Mouse (Mus musculus) myocyte (in vitro differentiated cells): ENCODE data around the gene Dhrs2. TPM values are rescaled to one million over a fixed set of nuclear protein-coding genes. Genes with fewer than 3 reads are reported as not detected.

Experiments
- H3K27me3 ChIP-seq: one replicate; pipeline ENCODE4 v1.6.1; 2011; ENCODE audit not compliant: control insufficient read depth, insufficient read depth, insufficient read length
- H3K36me3 ChIP-seq: one replicate; pipeline ENCODE4 v1.6.1; 2011; ENCODE audit not compliant: control insufficient read depth, insufficient read depth
- H3K4me2 ChIP-seq: one replicate; pipeline ENCODE4 v1.6.1; 2011; ENCODE audit warnings: low read depth, control low read depth
- H3K4me3 ChIP-seq: one replicate; pipeline ENCODE4 v1.5.1; 2011; ENCODE audit warnings: mild to moderate bottlenecking, control low read depth, moderate library complexity
- H3K79me2 ChIP-seq: one replicate; pipeline ENCODE4 v1.6.1; 2011; ENCODE audit not compliant: control insufficient read depth, insufficient read depth
- H3ac ChIP-seq: one replicate; pipeline ENCODE4 v1.6.1; 2011; ENCODE audit not compliant: control insufficient read depth, insufficient read length
- CEBPB ChIP-seq: IDR thresholded peaks from 2 replicates; pipeline ENCODE4 v1.6.1; 2011; ENCODE audit warnings: mild to moderate bottlenecking, moderate library complexity; ENCODE audit not compliant: poor library complexity, insufficient read depth, severe bottlenecking
- E2F4 ChIP-seq: IDR thresholded peaks from one replicate; pipeline ENCODE4 v1.6.1; 2011; ENCODE audit warnings: mild to moderate bottlenecking, control low read depth, moderate library complexity; ENCODE audit not compliant: insufficient read depth
- MAX ChIP-seq: IDR thresholded peaks from one replicate; pipeline ENCODE4 v1.6.1; 2011; ENCODE audit warnings: low read depth, mild to moderate bottlenecking, control low read depth
- MYOD1 ChIP-seq, 3 experiments: IDR thresholded peaks; one replicate each; pipeline ENCODE4 v1.6.1; 2011; ENCODE audit warnings: control low read depth in 2 of 3, low read depth in 2 of 3, mild to moderate bottlenecking in 2 of 3, moderate library complexity in 1 of 3; ENCODE audit not compliant: insufficient read length in 2 of 3, control insufficient read depth in 1 of 3
- MYOG ChIP-seq, 3 experiments: IDR thresholded peaks; one replicate each; pipeline ENCODE4 v1.6.1; 2011; ENCODE audit warnings: control low read depth in 2 of 3, low read depth in 2 of 3, mild to moderate bottlenecking in 2 of 3; ENCODE audit not compliant: insufficient read length in 2 of 3, control insufficient read depth in 1 of 3, insufficient read depth in 1 of 3
- POLR2A ChIP-seq: IDR thresholded peaks from one replicate; pipeline ENCODE4 v1.6.1; 2011; ENCODE audit warnings: low read depth, mild to moderate bottlenecking, control low read depth, moderate library complexity; ENCODE audit not compliant: insufficient read length
- POLR2AphosphoS2 ChIP-seq: IDR thresholded peaks from one replicate; pipeline ENCODE4 v1.6.1; 2011; ENCODE audit warnings: low read depth, control low read depth; ENCODE audit not compliant: insufficient read length
- REST ChIP-seq: IDR thresholded peaks from one replicate; pipeline ENCODE4 v1.6.1; 2011; ENCODE audit warnings: mild to moderate bottlenecking, control low read depth, moderate library complexity; ENCODE audit not compliant: insufficient read depth, insufficient read length
- SRF ChIP-seq: IDR thresholded peaks from one replicate; pipeline ENCODE4 v1.6.1; 2011; ENCODE audit warnings: low read depth; ENCODE audit not compliant: control insufficient read depth, insufficient read length
- TCF12 ChIP-seq: IDR thresholded peaks from one replicate; pipeline ENCODE4 v1.6.1; 2011; ENCODE audit warnings: mild to moderate bottlenecking, control low read depth; ENCODE audit not compliant: poor library complexity, insufficient read depth, severe bottlenecking
- TCF3 ChIP-seq: IDR thresholded peaks from one replicate; pipeline ENCODE4 v1.6.1; 2011; ENCODE audit warnings: low read depth, control low read depth; ENCODE audit not compliant: insufficient read length
- USF1 ChIP-seq: IDR thresholded peaks from one replicate; pipeline ENCODE4 v1.6.1; 2011; ENCODE audit warnings: low read depth, mild to moderate bottlenecking, control low read depth, moderate library complexity
- polyA plus RNA-seq: library from polyadenylated mRNA; unstranded; fragments of >200 nt; fragmentation: generic; extraction: Trizol; gene quantifications from one replicate; pipeline ENCODE4 v1.2.1, GENCODE M21; 2012; ENCODE audit warnings: missing spikeins

Dhrs2 gene
- not detected for polyA plus RNA-seq

DNA sequence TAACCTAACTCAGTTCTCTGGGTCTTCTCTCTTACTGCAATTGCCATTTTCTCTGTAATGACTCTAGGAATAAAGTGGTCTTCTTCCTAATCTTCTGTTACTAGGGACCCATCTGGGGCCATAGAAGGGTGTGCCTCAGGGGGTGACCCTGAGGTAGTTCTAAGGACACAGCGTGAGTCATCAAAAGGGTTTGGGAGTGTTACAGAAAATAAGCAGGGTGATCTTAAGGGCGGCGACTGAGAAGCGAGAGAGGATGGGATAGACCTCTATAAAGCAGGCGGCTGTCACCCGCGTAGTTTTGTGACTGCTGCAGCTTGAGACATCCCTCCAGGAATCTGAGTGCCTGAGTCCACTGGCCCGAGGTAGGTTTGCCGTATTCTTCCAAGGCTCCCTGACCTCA lies at the start of gene Dhrs2:
Dhrs2 (plus strand) TSS at position 301 of the 400 bp plus-strand sequence.
- H3ac ChIP-seq = no peak within 1 kb of the TSS

DNA sequence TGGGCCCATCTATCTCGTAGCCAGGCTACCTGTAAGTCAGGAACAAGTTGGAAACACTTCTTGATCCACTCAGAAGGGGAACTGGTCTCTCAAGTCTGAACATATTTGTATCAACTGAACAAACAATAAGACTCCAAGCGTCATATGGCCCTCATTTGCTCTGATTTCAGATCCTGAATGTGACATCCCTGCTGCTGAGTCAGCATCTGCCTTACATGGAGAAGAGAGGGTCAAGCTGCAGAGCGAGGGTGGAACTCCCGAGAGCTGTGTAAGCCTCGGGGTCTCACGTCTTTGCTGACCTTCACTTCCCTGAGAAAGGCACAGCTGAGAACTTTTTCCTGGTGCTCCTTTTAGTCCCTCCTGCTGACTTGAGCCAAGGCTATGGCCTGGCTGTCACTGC lies 47.6 kb upstream of the Dhrs2 start:
- Histone ChIP-seq H3K4me3 (no peak overlapping the region), H3K36me3 (no peaks in the 10 kb centered on the region), H3K4me2 (no peak overlapping the region), H3K27me3 (peaks cover 52% of the 10 kb centered on the region), H3ac (no peak overlapping the region), H3K79me2 (no peaks in the 10 kb centered on the region)
- TF ChIP-seq POLR2A (no peak), MYOD1 (IDR thresholded peaks at IDR 0.05; ENCODE audit: control insufficient read depth in 1 of 3, insufficient read length in 2 of 3, low read depth in 2 of 3) (no peak), SRF (no peak), REST (no peak), TCF12 (no peak), E2F4 (no peak), POLR2AphosphoS2 (no peak), MYOG (IDR thresholded peaks at IDR 0.05; ENCODE audit: control insufficient read depth in 1 of 3, insufficient read depth in 1 of 3, insufficient read length in 2 of 3, low read depth in 2 of 3) (no peak), TCF3 (no peak), USF1 (no peak), MAX (no peak)

More for the DNA sequence above, at the start of gene Dhrs2:
- H3K79me2 ChIP-seq = no peaks in the 10 kb centered on the region
- TF ChIP-seq REST (no peak), TCF12 (no peak), TCF3 (no peak), MAX (no peak), POLR2A (no peak), POLR2AphosphoS2 (no peak), MYOG (IDR thresholded peaks at IDR 0.05; ENCODE audit: control insufficient read depth in 1 of 3, insufficient read depth in 1 of 3, insufficient read length in 2 of 3, low read depth in 2 of 3) (no peak), USF1 (no peak), CEBPB (no peak), MYOD1 (IDR thresholded peaks at IDR 0.05; ENCODE audit: control insufficient read depth in 1 of 3, insufficient read length in 2 of 3, low read depth in 2 of 3) (no peak), E2F4 (no peak), SRF (no peak)
- H3K4me2 ChIP-seq = no peak within 1 kb of the TSS
- H3K27me3 ChIP-seq = peaks cover 32% of the 10 kb centered on the region
- no peak within 1 kb of the TSS for H3K4me3 ChIP-seq
- no peaks in the 10 kb centered on the region for H3K36me3 ChIP-seq

DNA sequence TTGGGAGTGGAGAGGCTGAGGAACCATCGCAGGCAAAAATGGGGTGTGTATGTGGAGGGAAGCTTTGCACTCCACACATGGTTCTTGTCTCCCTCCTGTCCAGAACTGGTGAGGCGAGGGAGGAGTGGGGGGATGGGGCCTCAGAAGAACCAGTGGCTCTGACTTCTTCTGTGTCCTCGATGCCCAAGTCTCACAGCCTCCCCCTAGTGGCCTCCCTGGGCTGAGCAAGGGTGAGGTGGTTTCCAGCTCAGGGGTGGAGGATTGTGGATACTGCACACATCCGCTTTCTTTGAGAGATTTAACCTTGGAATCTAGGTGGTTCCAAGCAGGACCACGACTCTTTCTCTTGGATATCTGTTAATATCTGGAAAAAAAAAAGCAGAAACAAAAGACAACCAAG lies 44.5 kb upstream of the Dhrs2 start:
- Histone ChIP-seq H3K4me2 (no peak overlapping the region), H3K27me3 (peaks cover 43% of the 10 kb centered on the region), H3ac (no peak overlapping the region), H3K4me3 (no peak overlapping the region), H3K79me2 (no peaks in the 10 kb centered on the region), H3K36me3 (no peaks in the 10 kb centered on the region)
- TF ChIP-seq MAX (no peak), POLR2AphosphoS2 (no peak), USF1 (no peak), TCF12 (no peak), E2F4 (no peak), CEBPB (no peak)

DNA sequence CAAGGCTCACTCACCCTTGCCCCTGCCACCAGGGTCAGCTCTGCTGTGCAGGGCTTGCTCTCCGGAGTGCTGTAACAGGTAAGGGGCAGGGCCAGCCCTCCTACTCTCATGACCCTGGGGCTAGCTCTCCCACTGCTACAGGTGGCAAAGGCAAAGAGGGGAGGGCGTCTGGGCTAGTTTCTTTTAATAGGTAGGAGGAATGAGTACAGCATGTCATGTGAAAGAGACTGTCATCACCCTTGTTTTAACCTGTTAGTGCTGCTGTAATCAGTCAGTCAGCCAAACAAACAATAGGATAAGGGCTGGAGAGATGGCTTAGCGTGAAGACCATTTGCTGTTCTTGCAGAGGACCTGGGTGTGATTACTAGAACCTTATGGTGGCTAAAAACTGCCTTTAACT lies 40.9 kb upstream of the Dhrs2 start:
- no peaks in the 10 kb centered on the region for H3K36me3 ChIP-seq
- TF ChIP-seq MAX = no peak
- no peak for TF ChIP-seq E2F4
- no peak for TF ChIP-seq POLR2A
- TF ChIP-seq MYOD1 (IDR thresholded peaks at IDR 0.05; ENCODE audit: control insufficient read depth in 1 of 3, insufficient read length in 2 of 3, low read depth in 2 of 3) = no peak
- no peak for TF ChIP-seq MYOG (IDR thresholded peaks at IDR 0.05; ENCODE audit: control insufficient read depth in 1 of 3, insufficient read depth in 1 of 3, insufficient read length in 2 of 3, low read depth in 2 of 3)
- TF ChIP-seq CEBPB = no peak
- TF ChIP-seq SRF = no peak
- no peak for TF ChIP-seq USF1
- TF ChIP-seq POLR2AphosphoS2 = no peak
- TF ChIP-seq TCF12 = no peak
- no peak for TF ChIP-seq REST
- no peaks in the 10 kb centered on the region for H3K79me2 ChIP-seq
- no peak overlapping the region for H3ac ChIP-seq
- no peak overlapping the region for H3K4me3 ChIP-seq
- no peak overlapping the region for H3K4me2 ChIP-seq
- H3K27me3 ChIP-seq = peaks cover 26% of the 10 kb centered on the region

DNA sequence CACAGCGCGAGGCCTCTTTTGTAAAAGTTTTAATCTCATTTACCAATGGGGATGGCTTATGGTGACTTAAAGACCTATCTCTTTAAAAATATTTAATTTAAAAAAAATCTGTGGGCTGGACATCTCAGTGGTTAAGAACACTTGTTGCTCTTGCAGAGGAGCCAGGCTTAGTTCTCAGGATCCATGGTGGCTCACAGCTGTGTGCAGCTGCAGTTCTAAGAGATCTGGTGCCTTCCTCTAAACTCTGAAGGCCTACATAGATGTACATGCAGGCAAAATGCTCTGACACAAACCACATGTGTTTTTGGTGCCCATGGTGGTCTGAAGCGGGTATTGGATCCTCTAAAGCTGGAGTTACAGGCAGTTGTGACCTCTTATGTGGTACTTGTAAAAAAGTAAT lies 38.6 kb upstream of the Dhrs2 start:
- H3K27me3 ChIP-seq = peaks cover 23% of the 10 kb centered on the region
- H3K4me3 ChIP-seq = no peak overlapping the region
- H3K79me2 ChIP-seq = no peaks in the 10 kb centered on the region
- H3K4me2 ChIP-seq = no peak overlapping the region
- no peak overlapping the region for H3ac ChIP-seq
- no peaks in the 10 kb centered on the region for H3K36me3 ChIP-seq
- TF ChIP-seq POLR2AphosphoS2 (no peak), TCF12 (no peak), POLR2A (no peak), MYOG (IDR thresholded peaks at IDR 0.05; ENCODE audit: control insufficient read depth in 1 of 3, insufficient read depth in 1 of 3, insufficient read length in 2 of 3, low read depth in 2 of 3) (no peak), USF1 (no peak), REST (no peak), E2F4 (no peak), MAX (no peak), MYOD1 (IDR thresholded peaks at IDR 0.05; ENCODE audit: control insufficient read depth in 1 of 3, insufficient read length in 2 of 3, low read depth in 2 of 3) (no peak), TCF3 (no peak), SRF (no peak), CEBPB (no peak)
